1 mouse cellular context compared by ENCODE assay signal in genomic region chr1:175625257-175625879, GRCm38 (mm10).
TF ChIP-seq lines count a peak whose summit lies in the region.

Gene Fh1 (minus strand): TSS chr1:175625635.

TF ChIP-seq in MEL, 35 proteins besides CTCF, POLR2A, EP300 and RAD21 (continued from another document):
- TF ChIP-seq MAFK (IDR thresholded peaks at IDR 0.05; ENCODE audit: borderline replicate concordance, low read depth, low read length) (no peak), ZKSCAN1 (IDR thresholded peaks at IDR 0.05; ENCODE audit: low read depth, low read length) (no peak), SIN3A (IDR thresholded peaks at IDR 0.05; ENCODE audit: low read length) (peak; percentile 71), MYB (IDR thresholded peaks at IDR 0.05; ENCODE audit: low read depth, low read length) (no peak), GATA1 (IDR thresholded peaks at IDR 0.05; ENCODE audit: low read depth, low read length) (no peak)
